Mouse (Mus musculus): Measurements from ENCODE around the gene Sf3b1.
"Not testable (repeated sequence)": the region's sequence is repeated elsewhere in the genome, so short reads cannot be mapped to it uniquely, and the experiment has no call there.

The Sf3b1 gene

GRCm38 (mm10) chr1:54958525-54958924 lies 68.8 kb downstream of the Sf3b1 start:
- DNase-seq (ENCODE audit: low read depth, low spot score) = no peak

GRCm38 (mm10) chr1:54956995-54957394 lies 70.3 kb downstream of the Sf3b1 start:
- DNase-seq (ENCODE audit: low read depth, low spot score) = not testable (repeated sequence)

- no peak for DNase-seq (ENCODE audit: low read depth, low spot score)
Measured at GRCm38 (mm10) chr1:54954856-54955255, 72.4 kb downstream of the Sf3b1 start.

- DNase-seq (ENCODE audit: low read depth, low spot score) = no peak
Measured at GRCm38 (mm10) chr1:54944648-54945047, 82.6 kb downstream of the Sf3b1 start.

GRCm38 (mm10) chr1:54935466-54935865 lies 91.8 kb downstream of the Sf3b1 start:
- no peak for DNase-seq (ENCODE audit: low read depth, low spot score)

Measured in WW6 (cell line).